Mouse (Mus musculus) G1E (cell line): ENCODE data around the gene Lbhd1.

Experiments
- CTCF ChIP-seq: IDR thresholded peaks from 2 replicates; pipeline ENCODE4 v1.5.1; 2012; ENCODE audit warnings: low read depth, low read length, inconsistent platforms, mixed read lengths
- GATA1 ChIP-seq: IDR thresholded peaks from 2 replicates; pipeline ENCODE4 v1.6.1; 2012; ENCODE audit warnings: borderline replicate concordance, low read length, inconsistent platforms, mixed read lengths
- GATA2 ChIP-seq: IDR thresholded peaks from 2 replicates; pipeline ENCODE4 v1.6.1; 2012; ENCODE audit warnings: low read depth, low read length, inconsistent platforms, borderline replicate concordance
- POLR2AphosphoS5 ChIP-seq: IDR thresholded peaks from 2 replicates; pipeline ENCODE4 v1.6.1; 2012; ENCODE audit warnings: low read depth, low read length, inconsistent platforms; ENCODE audit not compliant: insufficient replicate concordance

DNA sequence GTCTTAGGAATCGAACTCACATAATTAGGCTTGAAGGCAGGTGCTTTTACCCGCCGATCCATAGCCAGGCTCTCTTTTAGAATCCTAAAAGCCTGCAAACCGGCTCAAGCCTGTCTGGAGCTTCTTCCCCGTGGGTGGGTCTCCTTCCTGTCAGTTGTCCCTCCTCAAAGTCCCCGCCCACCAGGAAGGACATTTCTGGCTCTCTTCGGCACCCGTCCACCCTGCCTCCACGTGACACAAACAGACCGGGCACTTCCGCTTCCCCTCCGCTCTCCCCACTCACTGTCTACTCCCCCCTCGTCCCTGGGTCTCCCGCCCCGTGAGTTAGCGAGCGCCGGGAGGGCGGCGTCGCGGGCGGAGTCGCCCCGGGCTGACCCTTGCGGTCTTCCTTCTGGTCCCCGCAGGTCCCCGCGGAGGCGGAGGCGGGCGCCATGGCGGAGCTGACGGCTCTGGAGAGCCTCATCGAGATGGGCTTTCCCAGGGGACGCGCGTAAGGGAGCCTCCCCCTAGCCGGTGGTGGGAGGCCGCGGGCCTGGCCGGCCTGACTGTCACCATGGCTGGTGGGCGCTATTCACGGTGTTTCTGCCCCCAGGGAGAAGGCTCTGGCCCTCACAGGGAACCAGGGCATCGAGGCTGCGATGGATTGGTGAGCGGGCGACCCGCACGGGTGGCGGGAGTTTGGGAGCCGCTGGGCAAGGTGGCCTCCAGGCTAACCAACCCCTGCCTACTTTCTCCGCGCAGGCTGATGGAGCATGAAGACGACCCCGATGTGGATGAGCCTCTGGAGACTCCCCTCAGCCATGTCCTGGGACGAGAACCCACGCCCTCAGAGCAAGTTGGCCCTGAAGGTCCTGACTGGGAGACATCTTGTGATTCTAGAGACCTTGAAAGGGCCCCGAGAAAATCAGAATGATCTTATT is 12.0 kb upstream of the Lbhd1 start, which contains the start of gene Ubxn1:
- no peak for TF ChIP-seq CTCF
- TF ChIP-seq GATA1 = no peak
- no peak for TF ChIP-seq POLR2AphosphoS5
- TF ChIP-seq GATA2 = no peak
